Mouse (Mus musculus) MEL (cell line): ENCODE measurements around the gene Fbxl15.

Experiments used
- BHLHE40 ChIP-seq: IDR thresholded peaks from 2 replicates; pipeline ENCODE4 v1.6.1; 2012; ENCODE audit warnings: low read depth, mild to moderate bottlenecking, inconsistent platforms, low read length, improper control_type of control experiment, borderline replicate concordance
- CHD1 ChIP-seq: IDR thresholded peaks from 2 replicates; pipeline ENCODE4 v1.6.1; 2012; ENCODE audit warnings: low read depth, mild to moderate bottlenecking, inconsistent platforms, low read length, improper control_type of control experiment
- CHD2 ChIP-seq: IDR thresholded peaks from 2 replicates; pipeline ENCODE4 v1.6.1; 2011; ENCODE audit warnings: low read length, improper control_type of control experiment
- CTCF ChIP-seq, 3 experiments: IDR thresholded peaks in 2 of 3; conservative IDR thresholded peaks in 1 of 3; 2 replicates each; pipeline ENCODE4 v1.5.1; 2011 to 2012; ENCODE audit warnings: low read length in 3 of 3, low read depth in 2 of 3, mild to moderate bottlenecking in 2 of 3, improper control_type of control experiment in 1 of 3, inconsistent platforms in 1 of 3, mixed read lengths in 1 of 3, moderate library complexity in 1 of 3; ENCODE audit not compliant: control insufficient read depth in 1 of 3, insufficient read depth in 1 of 3, poor library complexity in 1 of 3, severe bottlenecking in 1 of 3
- GATA1 ChIP-seq: IDR thresholded peaks from 2 replicates; pipeline ENCODE4 v1.6.1; 2011; ENCODE audit warnings: low read depth, low read length, improper control_type of control experiment
- HCFC1 ChIP-seq: IDR thresholded peaks from 2 replicates; pipeline ENCODE4 v1.6.1; 2012; ENCODE audit warnings: low read depth, mild to moderate bottlenecking, inconsistent platforms, low read length, improper control_type of control experiment, moderate library complexity
- MAFK ChIP-seq: IDR thresholded peaks from 2 replicates; pipeline ENCODE4 v1.6.1; 2011; ENCODE audit warnings: low read depth, mild to moderate bottlenecking, low read length, improper control_type of control experiment, borderline replicate concordance
- MAZ ChIP-seq: IDR thresholded peaks from 2 replicates; pipeline ENCODE4 v1.6.1; 2012; ENCODE audit warnings: low read depth, mild to moderate bottlenecking, inconsistent platforms, low read length, improper control_type of control experiment
- NELFE ChIP-seq: IDR thresholded peaks from 2 replicates; pipeline ENCODE4 v1.6.1; 2011; ENCODE audit warnings: low read depth, low read length, improper control_type of control experiment
- POLR2A ChIP-seq, 2 experiments: IDR thresholded peaks; 2 replicates each; pipeline ENCODE4 v1.6.1; 2011 to 2012; ENCODE audit warnings: low read length in 2 of 2, mild to moderate bottlenecking in 2 of 2, control low read depth in 1 of 2, improper control_type of control experiment in 1 of 2, low read depth in 1 of 2, moderate library complexity in 1 of 2; ENCODE audit not compliant: control insufficient read depth in 1 of 2, insufficient read depth in 1 of 2, poor library complexity in 1 of 2
- POLR2AphosphoS2 ChIP-seq: IDR thresholded peaks from 2 replicates; pipeline ENCODE4 v1.6.1; 2011; ENCODE audit warnings: low read length, improper control_type of control experiment
- RAD21 ChIP-seq: IDR thresholded peaks from 2 replicates; pipeline ENCODE4 v1.6.1; 2011; ENCODE audit warnings: mild to moderate bottlenecking, low read depth, low read length, improper control_type of control experiment
- RCOR1 ChIP-seq: IDR thresholded peaks from 2 replicates; pipeline ENCODE4 v1.6.1; 2012; ENCODE audit warnings: low read depth, mild to moderate bottlenecking, inconsistent platforms, low read length, improper control_type of control experiment
- ZNF384 ChIP-seq: IDR thresholded peaks from 2 replicates; pipeline ENCODE4 v1.6.1; 2012; ENCODE audit warnings: low read depth, mild to moderate bottlenecking, inconsistent platforms, low read length, improper control_type of control experiment

DNA sequence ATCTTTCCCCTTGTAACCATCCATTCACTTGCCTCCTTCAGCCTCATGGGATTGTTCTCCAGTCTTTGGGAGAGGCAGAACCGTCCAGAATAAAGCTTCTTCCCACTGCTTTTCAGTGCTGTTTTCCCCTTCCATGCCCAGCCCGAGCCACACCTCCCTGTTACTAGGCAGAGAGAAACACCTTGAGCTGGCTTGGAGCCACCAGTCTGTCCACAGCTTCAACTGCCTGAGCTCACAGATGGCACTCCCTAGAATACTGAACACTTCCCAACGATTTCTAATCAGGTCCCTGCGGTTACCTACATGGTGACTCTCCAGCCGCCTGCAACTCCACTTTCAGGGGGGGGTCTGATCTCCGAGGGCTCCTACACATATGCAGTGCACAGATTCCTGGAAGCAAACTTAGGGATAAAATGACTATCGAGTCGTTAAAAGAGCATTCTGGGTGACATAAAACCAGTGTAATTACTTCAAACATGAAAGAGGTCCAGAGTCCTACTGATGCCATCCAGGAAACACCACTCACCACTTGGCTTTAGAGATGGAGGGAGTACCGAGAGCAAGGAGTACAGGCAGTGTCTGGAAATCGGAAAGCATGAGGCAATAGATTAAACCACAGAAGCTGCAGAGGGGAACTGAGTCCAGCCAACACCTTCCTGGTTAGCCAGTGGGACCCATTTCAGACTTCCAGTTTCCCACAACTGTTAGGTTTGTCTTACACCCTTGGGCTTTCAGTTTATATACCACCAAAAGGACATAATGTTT, 22.4 kb downstream of the Fbxl15 start, which contains the start of gene 2310034G01Rik:
- TF ChIP-seq ZNF384: no peak
- no peak for TF ChIP-seq CTCF (IDR thresholded peaks at IDR 0.05 in 2 of 3, conservative IDR thresholded peaks at IDR 0.05 in 1 of 3; ENCODE audit: control insufficient read depth in 1 of 3, insufficient read depth in 1 of 3, low read depth in 2 of 3, low read length in 3 of 3, poor library complexity in 1 of 3, severe bottlenecking in 1 of 3)
- no peak for TF ChIP-seq POLR2A (IDR thresholded peaks at IDR 0.05; ENCODE audit: control insufficient read depth in 1 of 2, insufficient read depth in 1 of 2, low read depth in 1 of 2, low read length in 2 of 2, poor library complexity in 1 of 2)
- TF ChIP-seq NELFE: no peak
- peak; percentile 22; the same call in 1 of the 2 replicates for TF ChIP-seq POLR2AphosphoS2
- TF ChIP-seq CHD1: no peak
- no peak for TF ChIP-seq GATA1
- TF ChIP-seq HCFC1: no peak
- TF ChIP-seq MAZ: no peak
- no peak for TF ChIP-seq MAFK
- no peak for TF ChIP-seq RAD21
- TF ChIP-seq BHLHE40: no peak
- no peak for TF ChIP-seq RCOR1
- TF ChIP-seq CHD2: no peak
